Mouse (Mus musculus): Measurements from ENCODE around the gene Tfe3. TPM values are rescaled to one million over a fixed set of nuclear protein-coding genes. Genes with fewer than 3 reads are reported as not detected.

The Tfe3 gene
- polyA plus RNA-seq (2014; fragmentation: Illumina TruSeq; extraction: RNeasy Lipid Tissue Mini Kit (QIAGEN cat#74804); ENCODE audit: low read depth, low replicate concordance): 6.2 TPM

GRCm38 (mm10) chrX:7762137-7762920 lies at the start of gene Tfe3:
Tfe3 (plus strand) TSS chrX:7762560.

GRCm38 (mm10) chrX:7714135-7714899 lies 48.0 kb upstream of the Tfe3 start, which contains the start of gene Wdr45:
Wdr45 (plus strand) TSS chrX:7714333.

GRCm38 (mm10) chrX:7721514-7722281 lies 40.7 kb upstream of the Tfe3 start, which contains the start of gene Gm45208:
Gm45208 (plus strand) TSS chrX:7722245.

GRCm38 (mm10) chrX:7728215-7728921 lies 34.0 kb upstream of the Tfe3 start, which contains the start of gene Praf2:
Praf2 (plus strand) TSS chrX:7728439.

GRCm38 (mm10) chrX:7750432-7751116 lies 11.8 kb upstream of the Tfe3 start, which contains the start of gene Ccdc120:
Ccdc120 (minus strand) TSS chrX:7750905.

GRCm38 (mm10) chrX:7789542-7790136 lies 27.3 kb downstream of the Tfe3 start, which contains the start of gene Gripap1:
Gripap1 (plus strand) TSS chrX:7789765.

GRCm38 (mm10) chrX:7821865-7822779 lies 59.8 kb downstream of the Tfe3 start, which contains the start of gene Kcnd1:
Kcnd1 (plus strand) TSS chrX:7822289.

Other genes starting within 250 kb of the Tfe3 start
- gene Foxp3, start 188.9 kb upstream of the Tfe3 start, polyA plus RNA-seq (2014; fragmentation: Illumina TruSeq; extraction: RNeasy Lipid Tissue Mini Kit (QIAGEN cat#74804); ENCODE audit: low read depth, low replicate concordance): 0.32 TPM
- not detected for gene Ppp1r3f, start 188.3 kb upstream of the Tfe3 start, polyA plus RNA-seq (2014; fragmentation: Illumina TruSeq; extraction: RNeasy Lipid Tissue Mini Kit (QIAGEN cat#74804); ENCODE audit: low read depth, low replicate concordance)
- gene Ccdc22, start 157.0 kb upstream of the Tfe3 start, polyA plus RNA-seq (2014; fragmentation: Illumina TruSeq; extraction: RNeasy Lipid Tissue Mini Kit (QIAGEN cat#74804); ENCODE audit: low read depth, low replicate concordance): 1.5 TPM
- gene Cacna1f, start 155.5 kb upstream of the Tfe3 start, polyA plus RNA-seq (2014; fragmentation: Illumina TruSeq; extraction: RNeasy Lipid Tissue Mini Kit (QIAGEN cat#74804); ENCODE audit: low read depth, low replicate concordance): not detected
- 2.8 TPM for gene Syp, start 124.1 kb upstream of the Tfe3 start, polyA plus RNA-seq (2014; fragmentation: Illumina TruSeq; extraction: RNeasy Lipid Tissue Mini Kit (QIAGEN cat#74804); ENCODE audit: low read depth, low replicate concordance)
- gene Prickle3, start 105.3 kb upstream of the Tfe3 start, polyA plus RNA-seq (2014; fragmentation: Illumina TruSeq; extraction: RNeasy Lipid Tissue Mini Kit (QIAGEN cat#74804); ENCODE audit: low read depth, low replicate concordance): 19.0 TPM
- 187 TPM for gene Plp2, start 91.2 kb upstream of the Tfe3 start, polyA plus RNA-seq (2014; fragmentation: Illumina TruSeq; extraction: RNeasy Lipid Tissue Mini Kit (QIAGEN cat#74804); ENCODE audit: low read depth, low replicate concordance)
- gene Magix, start 81.3 kb upstream of the Tfe3 start, polyA plus RNA-seq (2014; fragmentation: Illumina TruSeq; extraction: RNeasy Lipid Tissue Mini Kit (QIAGEN cat#74804); ENCODE audit: low read depth, low replicate concordance): 0.60 TPM
- 42.6 TPM for gene Gpkow, start 65.4 kb upstream of the Tfe3 start, polyA plus RNA-seq (2014; fragmentation: Illumina TruSeq; extraction: RNeasy Lipid Tissue Mini Kit (QIAGEN cat#74804); ENCODE audit: low read depth, low replicate concordance)
- gene Wdr45, start 48.2 kb upstream of the Tfe3 start, polyA plus RNA-seq (2014; fragmentation: Illumina TruSeq; extraction: RNeasy Lipid Tissue Mini Kit (QIAGEN cat#74804); ENCODE audit: low read depth, low replicate concordance): 7.7 TPM
- not detected for gene Gm45208, start 40.3 kb upstream of the Tfe3 start, polyA plus RNA-seq (2014; fragmentation: Illumina TruSeq; extraction: RNeasy Lipid Tissue Mini Kit (QIAGEN cat#74804); ENCODE audit: low read depth, low replicate concordance)
- 7.8 TPM for gene Praf2, start 34.1 kb upstream of the Tfe3 start, polyA plus RNA-seq (2014; fragmentation: Illumina TruSeq; extraction: RNeasy Lipid Tissue Mini Kit (QIAGEN cat#74804); ENCODE audit: low read depth, low replicate concordance)
- 4.5 TPM for gene Ccdc120, start 11.7 kb upstream of the Tfe3 start, polyA plus RNA-seq (2014; fragmentation: Illumina TruSeq; extraction: RNeasy Lipid Tissue Mini Kit (QIAGEN cat#74804); ENCODE audit: low read depth, low replicate concordance)
- 41.0 TPM for gene Gripap1, start 27.2 kb downstream of the Tfe3 start, polyA plus RNA-seq (2014; fragmentation: Illumina TruSeq; extraction: RNeasy Lipid Tissue Mini Kit (QIAGEN cat#74804); ENCODE audit: low read depth, low replicate concordance)
- gene Kcnd1, start 59.7 kb downstream of the Tfe3 start, polyA plus RNA-seq (2014; fragmentation: Illumina TruSeq; extraction: RNeasy Lipid Tissue Mini Kit (QIAGEN cat#74804); ENCODE audit: low read depth, low replicate concordance): 1.2 TPM
- 50.9 TPM for gene Otud5, start 78.8 kb downstream of the Tfe3 start, polyA plus RNA-seq (2014; fragmentation: Illumina TruSeq; extraction: RNeasy Lipid Tissue Mini Kit (QIAGEN cat#74804); ENCODE audit: low read depth, low replicate concordance)
- gene Pim2, start 115.7 kb downstream of the Tfe3 start, polyA plus RNA-seq (2014; fragmentation: Illumina TruSeq; extraction: RNeasy Lipid Tissue Mini Kit (QIAGEN cat#74804); ENCODE audit: low read depth, low replicate concordance): 5.5 TPM
- 40.1 TPM for gene Slc35a2, start 121.5 kb downstream of the Tfe3 start, polyA plus RNA-seq (2014; fragmentation: Illumina TruSeq; extraction: RNeasy Lipid Tissue Mini Kit (QIAGEN cat#74804); ENCODE audit: low read depth, low replicate concordance)
- gene Pqbp1, start 136.7 kb downstream of the Tfe3 start, polyA plus RNA-seq (2014; fragmentation: Illumina TruSeq; extraction: RNeasy Lipid Tissue Mini Kit (QIAGEN cat#74804); ENCODE audit: low read depth, low replicate concordance): 10.1 TPM
- 3.6 TPM for gene Timm17b, start 136.8 kb downstream of the Tfe3 start, polyA plus RNA-seq (2014; fragmentation: Illumina TruSeq; extraction: RNeasy Lipid Tissue Mini Kit (QIAGEN cat#74804); ENCODE audit: low read depth, low replicate concordance)
- gene Gm10491, start 145.3 kb downstream of the Tfe3 start, polyA plus RNA-seq (2014; fragmentation: Illumina TruSeq; extraction: RNeasy Lipid Tissue Mini Kit (QIAGEN cat#74804); ENCODE audit: low read depth, low replicate concordance): not detected
- gene Gm10490, start 147.0 kb downstream of the Tfe3 start, polyA plus RNA-seq (2014; fragmentation: Illumina TruSeq; extraction: RNeasy Lipid Tissue Mini Kit (QIAGEN cat#74804); ENCODE audit: low read depth, low replicate concordance): not detected
- not detected for gene Pcsk1n, start 157.3 kb downstream of the Tfe3 start, polyA plus RNA-seq (2014; fragmentation: Illumina TruSeq; extraction: RNeasy Lipid Tissue Mini Kit (QIAGEN cat#74804); ENCODE audit: low read depth, low replicate concordance)
- gene Eras, start 166.0 kb downstream of the Tfe3 start, polyA plus RNA-seq (2014; fragmentation: Illumina TruSeq; extraction: RNeasy Lipid Tissue Mini Kit (QIAGEN cat#74804); ENCODE audit: low read depth, low replicate concordance): not detected
- gene Hdac6, start 185.3 kb downstream of the Tfe3 start, polyA plus RNA-seq (2014; fragmentation: Illumina TruSeq; extraction: RNeasy Lipid Tissue Mini Kit (QIAGEN cat#74804); ENCODE audit: low read depth, low replicate concordance): 1.8 TPM
- gene Gata1, start 215.5 kb downstream of the Tfe3 start, polyA plus RNA-seq (2014; fragmentation: Illumina TruSeq; extraction: RNeasy Lipid Tissue Mini Kit (QIAGEN cat#74804); ENCODE audit: low read depth, low replicate concordance): not detected